Mouse (Mus musculus) kidney, adult 2 months (tissue): Measurements from ENCODE around the gene Cers1.

Experiments
- CTCF ChIP-seq: fragments of 200-500 bp; conservative IDR thresholded peaks from 2 replicates; pipeline ENCODE4 v1.5.1; 2011; ENCODE audit warnings: low read depth, mild to moderate bottlenecking, control low read depth, low read length, moderate library complexity, mixed read lengths; ENCODE audit not compliant: insufficient read depth, insufficient read length
- POLR2A ChIP-seq: fragments of 200-500 bp; IDR thresholded peaks from one replicate; pipeline ENCODE4 v1.6.1; 2011; ENCODE audit warnings: low read depth, low read length, control low read depth

GRCm38 (mm10) chr8:70309311-70309710, 6.3 kb upstream of the Cers1 start:
- TF ChIP-seq CTCF (peak; percentile 56), POLR2A (no peak)
